Mouse (Mus musculus): ENCODE measurements around the gene Grhl1. TPM values are rescaled to one million over a fixed set of nuclear protein-coding genes. Genes with fewer than 3 reads are reported as not detected.
"Not testable (repeated sequence)": the region's sequence is repeated elsewhere in the genome, so short reads cannot be mapped to it uniquely, and the experiment has no call there.

The Grhl1 gene
- polyA plus RNA-seq, 1 experiment = 0.71 TPM

DNA sequence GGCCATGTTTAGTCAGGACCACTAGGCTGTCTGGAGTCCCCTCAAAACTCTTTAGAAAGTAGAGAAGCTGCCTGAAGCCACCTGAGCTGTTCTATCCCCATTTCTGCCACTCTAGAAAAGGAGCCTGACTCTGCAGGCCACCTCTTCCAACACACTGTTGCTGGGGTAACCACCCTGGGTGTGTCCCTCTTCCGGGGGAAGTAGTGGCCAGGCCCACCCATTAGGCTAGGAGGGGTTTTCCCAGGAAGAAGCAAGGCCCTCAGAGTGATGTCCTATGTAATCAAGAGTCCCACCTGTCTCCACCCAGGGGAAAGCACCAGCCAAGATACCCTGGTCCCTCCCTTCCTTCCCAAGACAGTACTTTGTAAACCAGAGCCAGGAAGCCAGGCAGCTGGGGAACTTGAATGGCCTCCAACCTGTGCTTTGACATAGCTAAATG is 61.7 kb downstream of the Grhl1 start:
- no peak for DNase-seq (ENCODE audit: low read depth, low spot score)
- 22% methylated on average over 1 of the region's 1 CpGs for WGBS

DNA sequence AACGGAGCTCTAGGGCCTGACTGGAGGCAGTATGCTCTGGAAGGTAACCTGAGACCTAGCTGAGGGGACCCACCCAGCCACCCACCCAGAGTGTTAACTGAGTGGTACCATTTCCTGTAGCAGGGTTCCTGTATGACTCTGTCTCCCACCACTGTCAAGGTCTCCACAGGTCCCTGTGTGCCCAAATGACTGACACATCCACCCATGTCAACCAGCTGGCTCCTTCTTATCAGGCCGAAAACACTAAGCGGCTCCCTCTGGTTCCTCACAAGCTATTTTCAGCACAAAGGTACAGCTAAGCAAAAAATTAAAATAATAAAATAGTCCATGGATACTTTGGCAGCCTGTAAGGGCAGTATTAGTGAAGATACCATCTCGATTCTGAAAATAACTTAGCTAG is 62.1 kb downstream of the Grhl1 start:
- WGBS = 72% methylated on average over 4 of the region's 4 CpGs
- no peak for DNase-seq (ENCODE audit: low read depth, low spot score)

DNA sequence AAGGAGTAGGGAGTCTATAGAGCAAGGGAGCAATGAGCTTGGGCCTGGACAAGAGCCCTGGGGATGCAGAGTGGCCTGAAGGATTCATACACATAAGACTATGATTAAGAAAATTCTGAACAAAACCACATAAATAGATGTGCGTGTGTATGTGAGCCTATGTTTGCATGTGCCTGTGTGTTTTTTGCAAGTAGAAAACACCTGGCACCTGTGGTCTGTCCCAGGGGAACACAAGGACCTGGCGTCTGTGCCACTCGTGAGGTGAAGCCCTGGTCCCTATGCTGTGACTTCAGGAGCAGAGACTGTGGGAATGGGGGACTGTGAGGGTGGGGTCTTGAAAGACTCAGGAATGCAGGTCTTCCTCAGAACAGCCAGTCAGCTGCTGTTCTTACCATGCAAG is 62.6 kb downstream of the Grhl1 start:
- 87% methylated on average over 3 of the region's 3 CpGs for WGBS
- no peak for DNase-seq (ENCODE audit: low read depth, low spot score)

DNA sequence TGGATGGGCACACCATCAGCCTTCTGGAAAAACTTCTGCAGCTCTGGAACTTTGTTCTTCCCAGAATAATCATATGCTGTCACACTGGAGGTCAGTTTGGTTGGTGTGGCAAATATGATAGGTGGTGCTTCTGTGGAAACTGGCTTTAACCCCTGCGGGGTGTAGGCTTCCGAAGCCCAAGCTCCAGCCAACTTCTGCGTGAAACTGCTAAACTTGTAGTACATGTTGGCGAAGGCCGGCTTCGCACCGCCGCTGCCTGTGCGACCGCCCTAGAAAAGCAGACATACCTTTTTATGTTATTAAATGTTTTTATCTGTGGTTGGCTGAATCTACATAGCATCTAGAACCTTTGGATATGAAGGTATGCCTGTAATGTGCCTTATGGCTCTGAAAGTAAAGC is 66.7 kb downstream of the Grhl1 start:
- not testable (repeated sequence) for DNase-seq (ENCODE audit: low read depth, low spot score)
- 98% methylated on average over 10 of the region's 10 CpGs for WGBS

DNA sequence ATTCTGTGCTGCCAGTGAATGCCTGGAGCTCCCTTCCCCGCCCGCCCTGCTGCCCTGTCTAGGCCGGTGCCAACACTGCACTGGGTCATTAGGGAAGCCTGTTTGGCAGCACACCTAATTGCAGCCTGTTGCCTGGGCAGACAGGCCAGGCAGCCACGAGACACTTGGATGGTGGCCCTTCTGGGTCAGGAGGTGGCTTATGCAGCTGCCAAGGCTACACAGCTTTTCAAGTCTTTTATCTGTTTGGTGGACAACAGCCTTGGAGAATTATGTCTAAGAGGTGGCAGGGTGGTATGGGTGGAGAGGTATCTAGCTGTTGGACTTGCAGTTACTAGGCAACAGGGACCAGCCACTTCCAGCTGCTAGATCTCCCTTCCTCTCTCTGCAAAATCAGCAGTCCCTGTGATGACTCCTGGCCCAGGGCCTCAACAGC is 70.3 kb downstream of the Grhl1 start:
- DNase-seq (ENCODE audit: low read depth, low spot score) = no peak
- 24% methylated on average over 4 of the region's 4 CpGs for WGBS

DNA sequence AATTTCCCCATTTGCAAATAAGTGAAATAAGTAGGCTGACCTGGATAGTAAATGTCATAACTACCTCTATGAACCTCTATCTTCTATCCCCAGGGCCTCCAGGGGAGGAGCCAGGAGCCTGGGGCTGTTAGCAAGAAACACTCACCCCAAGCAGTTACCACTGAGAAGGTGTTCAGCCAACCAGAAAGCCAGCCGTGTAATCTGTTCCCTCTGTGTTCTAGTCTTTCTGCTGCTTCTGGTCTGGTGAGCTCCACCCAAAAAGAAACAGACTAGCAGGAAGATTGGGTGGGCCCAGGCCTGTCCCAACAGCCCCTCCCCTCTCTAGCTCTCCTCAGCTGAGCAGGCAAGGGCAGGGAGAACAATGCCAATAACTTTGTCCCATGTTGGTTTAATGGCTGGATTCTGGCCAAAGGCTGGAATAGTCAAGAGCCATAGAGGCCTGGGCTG is 72.1 kb downstream of the Grhl1 start:
- DNase-seq (ENCODE audit: low read depth, low spot score) = no peak
- 18% methylated on average over 1 of the region's 1 CpGs for WGBS

DNA sequence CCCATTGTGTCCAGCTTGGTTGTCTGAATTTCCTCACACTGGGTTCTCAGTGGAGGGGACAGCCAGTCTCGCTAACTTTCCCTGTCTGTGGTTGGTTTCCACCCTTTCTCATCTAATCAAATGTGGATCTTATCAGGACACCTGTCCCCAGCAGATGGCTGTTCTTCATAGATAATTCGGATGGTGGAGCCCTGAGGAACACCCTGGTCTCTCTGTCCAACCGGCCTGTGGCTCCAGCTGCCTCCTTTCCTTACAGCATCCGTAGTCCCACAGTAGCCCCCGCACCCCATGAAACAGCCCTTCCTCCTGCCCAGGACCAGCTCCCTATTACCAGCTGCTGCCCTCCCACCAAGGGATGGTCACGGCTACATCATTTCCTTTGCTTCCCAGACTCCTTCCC is 73.8 kb downstream of the Grhl1 start:
- WGBS = 87% methylated on average over 6 of the region's 6 CpGs
- no peak for DNase-seq (ENCODE audit: low read depth, low spot score)

DNA sequence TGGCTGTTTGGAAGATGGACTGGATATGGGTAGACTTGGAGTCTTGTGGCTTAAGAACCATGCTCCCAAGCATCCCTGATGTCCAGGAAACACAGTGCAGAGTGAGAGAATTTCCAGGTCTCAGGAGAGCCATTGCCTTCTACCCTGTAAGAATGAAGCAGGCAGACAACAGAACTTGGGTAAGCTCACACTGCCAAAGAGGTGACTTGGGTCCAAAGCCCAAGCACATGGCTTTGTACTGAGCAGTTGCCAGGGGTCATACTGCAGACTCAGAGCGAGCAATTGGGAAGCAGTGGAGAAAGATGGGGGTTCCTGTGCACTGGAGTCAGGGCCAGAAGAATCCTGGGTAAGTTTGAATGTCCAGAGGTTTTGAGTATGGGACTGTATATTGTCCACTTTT is 76.0 kb downstream of the Grhl1 start:
- DNase-seq (ENCODE audit: low read depth, low spot score) = no peak
- 84% methylated on average over 1 of the region's 1 CpGs for WGBS

DNA sequence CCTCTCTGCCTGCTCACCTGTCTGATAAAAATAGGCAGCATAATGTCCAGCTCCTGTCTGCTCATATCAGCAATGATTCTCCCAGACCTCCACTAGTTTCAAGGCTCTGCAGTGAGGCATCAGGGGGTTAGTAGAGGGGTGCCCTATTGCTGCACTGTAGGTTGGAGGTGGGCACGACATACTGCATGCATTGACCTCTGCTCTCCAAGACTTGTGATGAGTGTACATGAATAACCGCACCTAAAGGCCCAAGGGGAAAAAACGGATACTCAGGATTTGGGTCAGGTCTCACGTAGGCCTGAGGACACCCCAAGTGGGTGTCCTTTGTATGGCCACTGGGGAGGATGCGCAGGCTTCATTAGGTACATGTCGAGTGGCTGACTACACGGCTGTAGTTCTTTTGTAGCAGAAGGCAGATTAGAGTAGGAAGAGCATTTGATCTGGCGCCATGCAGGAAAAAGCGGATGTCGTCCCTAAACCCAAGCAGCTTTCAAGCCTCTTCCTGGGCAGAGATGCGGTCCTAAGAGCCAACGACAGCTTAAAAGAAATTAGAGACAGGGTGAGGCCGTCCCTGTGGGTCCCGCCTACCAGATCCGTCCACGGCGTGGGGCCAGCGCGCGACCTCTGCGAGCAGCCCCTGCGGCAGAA is 78.5 kb downstream of the Grhl1 start:
- DNase-seq (ENCODE audit: low read depth, low spot score) = no peak
- 10% methylated on average over 22 of the region's 22 CpGs for WGBS

DNA sequence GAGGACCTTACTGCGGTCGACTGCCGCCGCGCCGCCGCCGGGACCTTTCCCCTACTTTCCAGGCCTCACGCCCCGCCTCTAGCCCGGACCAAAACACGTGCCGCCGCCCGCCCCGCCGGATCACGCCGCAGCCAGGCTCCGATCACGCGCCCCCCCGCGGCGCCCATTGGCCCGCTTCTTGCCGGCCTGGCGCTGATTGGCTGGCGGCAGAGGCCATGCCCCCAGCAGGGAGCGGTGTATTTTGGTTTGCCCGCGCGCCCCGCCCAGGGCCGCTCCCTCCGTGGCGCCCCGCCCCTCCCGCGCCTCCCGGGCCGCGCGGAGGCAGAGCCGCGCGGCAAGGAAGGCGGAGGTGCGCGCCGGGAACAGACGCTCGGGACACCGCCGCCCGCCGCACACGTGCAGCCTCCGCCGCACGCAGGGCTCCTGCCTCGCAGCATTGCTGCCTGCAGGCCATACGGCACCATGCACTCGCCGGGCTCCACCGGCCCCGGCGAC is 79.0 kb downstream of the Grhl1 start, which contains the start of gene Klf11:
Klf11 (plus strand) TSS at position 212 of the 495 bp plus-strand sequence.
- DNase-seq (ENCODE audit: low read depth, low spot score) = peak; percentile 75
- WGBS = under 1% methylated on average over 68 of the region's 68 CpGs

DNA sequence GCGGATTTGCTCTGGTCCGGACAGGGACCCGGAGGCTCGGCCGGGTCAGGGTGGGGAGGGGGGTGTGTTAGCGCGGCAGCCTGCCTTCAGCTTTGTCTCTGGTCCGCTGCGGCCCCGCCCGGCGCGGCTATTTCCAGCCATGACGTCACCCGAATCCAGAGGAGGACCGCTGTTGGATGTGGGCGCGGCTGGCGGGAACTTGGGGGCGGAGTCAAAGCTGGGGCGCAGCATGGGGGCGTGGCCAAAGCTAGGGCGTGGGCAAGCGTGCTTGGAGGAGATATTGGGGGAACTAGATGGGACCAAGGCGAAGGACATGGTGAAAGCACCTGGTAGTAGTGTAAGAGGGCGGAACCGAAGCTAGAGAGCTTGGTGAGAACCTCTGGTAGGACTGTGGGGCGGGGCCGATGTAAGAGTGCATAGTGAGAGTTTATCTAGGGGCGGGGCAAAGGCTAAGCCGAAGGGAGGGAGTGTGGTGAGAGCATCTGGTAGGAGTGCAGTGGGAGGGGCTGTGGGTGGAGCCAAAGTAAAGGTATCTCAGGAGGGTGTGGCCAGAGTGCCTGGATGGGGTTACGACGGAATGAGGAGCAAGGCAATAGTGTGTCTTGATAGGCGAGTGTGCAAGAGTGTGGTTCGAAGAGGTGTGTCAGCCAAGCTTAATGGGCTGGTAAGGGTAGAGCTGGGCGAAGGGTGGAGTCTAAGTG is 79.7 kb downstream of the Grhl1 start:
- DNase-seq (ENCODE audit: low read depth, low spot score) = peak; percentile 87
- WGBS = 1% methylated on average over 36 of the region's 36 CpGs

DNA sequence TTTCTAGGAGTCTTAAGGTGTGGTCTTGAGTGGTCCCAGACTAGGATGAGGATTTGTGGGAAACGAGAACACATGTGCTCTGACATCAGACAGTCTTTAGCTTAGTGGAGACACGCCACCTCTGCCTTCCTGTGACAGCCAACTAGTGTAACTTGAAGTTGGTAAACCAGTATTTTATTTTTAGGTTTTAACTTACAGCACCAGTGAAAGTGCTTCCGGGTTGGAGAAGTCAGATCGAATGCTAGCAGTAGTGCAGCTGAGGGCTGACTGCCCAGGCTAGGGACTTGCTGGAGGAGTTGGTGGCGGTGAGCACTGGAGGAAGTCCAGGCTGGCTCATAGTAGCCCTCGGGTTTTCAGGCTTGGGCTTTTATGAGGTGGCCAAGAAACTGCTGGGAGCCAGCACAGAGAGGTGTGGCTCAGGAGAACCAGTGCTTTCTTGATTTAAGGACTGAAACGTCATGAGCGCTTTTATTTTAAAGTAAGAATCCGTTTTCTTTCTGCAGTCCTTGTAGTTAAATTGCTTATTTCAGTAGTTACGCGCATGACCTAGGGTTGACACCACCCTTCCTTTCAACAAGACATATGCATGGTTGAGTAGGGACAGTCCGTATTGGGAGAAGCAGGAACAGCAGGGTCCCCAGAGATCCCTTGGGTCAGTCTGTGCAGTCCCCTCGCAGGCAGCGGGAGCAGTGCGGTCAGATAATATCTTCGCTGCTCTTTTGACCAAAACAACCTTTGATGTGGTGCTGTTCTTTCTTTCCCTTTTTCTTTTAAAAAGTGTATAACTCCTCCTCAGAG is 82.2 kb downstream of the Grhl1 start:
- DNase-seq (ENCODE audit: low read depth, low spot score) = no peak
- 80% methylated on average over 16 of the region's 16 CpGs for WGBS

DNA sequence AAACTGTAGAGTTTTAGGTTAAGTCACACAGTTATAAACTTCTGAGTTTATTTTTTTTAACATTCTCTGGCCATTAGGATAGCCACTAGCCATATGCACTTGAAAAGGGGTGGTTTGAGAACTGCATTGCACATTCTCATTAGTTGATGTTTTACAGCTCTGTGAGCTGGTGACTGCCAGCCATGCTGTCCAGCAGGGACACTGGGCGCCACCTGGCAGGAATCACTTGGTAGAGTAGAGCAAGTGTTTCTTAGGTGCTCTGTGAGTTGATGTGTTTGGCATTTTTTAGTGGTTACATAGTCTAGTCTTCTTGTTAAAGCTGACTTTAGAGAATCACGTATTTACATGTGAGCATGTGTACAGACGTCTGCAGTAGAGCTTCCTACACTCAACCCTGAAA is 84.4 kb downstream of the Grhl1 start:
- whole genome bisulfite sequencing = 64% methylated on average over 3 of the region's 3 CpGs
- no peak for DNase-seq (ENCODE audit: low read depth, low spot score)

DNA sequence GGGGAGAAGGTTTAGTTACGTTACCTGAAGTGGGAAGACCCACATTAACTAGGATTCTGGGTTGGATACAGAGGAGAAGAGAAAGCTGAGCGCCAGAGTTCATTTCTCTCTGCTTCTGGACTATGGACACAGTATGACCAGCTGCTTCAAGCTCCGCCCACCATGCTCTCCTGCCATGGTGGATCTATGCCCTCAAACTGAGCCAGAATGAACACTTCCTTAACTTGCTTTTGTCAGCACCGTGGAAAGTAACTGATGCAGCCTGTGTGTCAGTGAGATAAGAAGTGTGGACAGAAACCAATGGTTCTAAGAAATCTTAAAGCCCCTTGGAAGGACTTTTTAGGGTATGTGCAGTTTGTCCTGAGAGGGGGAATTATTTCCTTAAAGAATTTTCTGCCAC is 86.9 kb downstream of the Grhl1 start:
- no peak for DNase-seq (ENCODE audit: low read depth, low spot score)
- 78% methylated on average over 4 of the region's 4 CpGs for WGBS

DNA sequence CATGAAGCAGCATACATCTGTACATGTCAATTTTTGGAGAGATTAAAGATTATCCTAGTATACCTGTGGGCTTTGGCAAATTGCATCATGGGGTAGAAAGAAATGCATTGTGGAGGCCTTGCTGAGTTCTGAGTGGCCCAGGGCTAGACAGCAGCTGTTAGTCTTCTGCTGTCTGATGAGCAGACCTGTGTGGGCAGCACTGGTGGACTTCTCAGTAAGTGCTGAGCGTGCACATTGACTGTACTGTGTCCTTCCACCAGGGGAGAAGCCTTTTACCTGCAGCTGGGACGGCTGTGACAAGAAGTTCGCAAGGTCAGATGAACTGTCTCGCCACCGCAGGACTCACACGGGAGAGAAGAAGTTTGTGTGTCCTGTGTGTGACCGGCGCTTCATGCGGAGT is 87.8 kb downstream of the Grhl1 start:
- 91% methylated on average over 9 of the region's 9 CpGs for WGBS
- no peak for DNase-seq (ENCODE audit: low read depth, low spot score)

DNA sequence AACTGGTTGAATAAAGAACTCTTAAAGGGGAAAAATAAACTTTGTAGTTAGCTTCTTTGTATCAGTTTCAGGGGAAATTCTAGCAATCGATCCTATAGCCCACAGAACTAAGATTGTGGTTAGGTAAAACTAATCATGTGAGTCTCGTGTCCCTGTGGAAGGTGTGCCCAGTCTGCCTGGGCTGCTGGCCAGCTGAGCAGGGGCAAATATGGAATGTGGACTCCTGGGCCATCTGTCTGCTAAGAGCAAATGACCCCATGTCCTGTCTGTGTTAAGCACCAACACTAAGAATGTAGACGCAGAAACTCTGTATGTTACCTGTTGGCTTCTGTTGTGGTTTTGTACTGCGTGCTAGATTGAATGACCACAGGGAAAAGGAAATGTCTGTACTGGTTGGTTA is 89.0 kb downstream of the Grhl1 start:
- WGBS = 58% methylated on average over 4 of the region's 4 CpGs
- DNase-seq (ENCODE audit: low read depth, low spot score) = no peak

DNA sequence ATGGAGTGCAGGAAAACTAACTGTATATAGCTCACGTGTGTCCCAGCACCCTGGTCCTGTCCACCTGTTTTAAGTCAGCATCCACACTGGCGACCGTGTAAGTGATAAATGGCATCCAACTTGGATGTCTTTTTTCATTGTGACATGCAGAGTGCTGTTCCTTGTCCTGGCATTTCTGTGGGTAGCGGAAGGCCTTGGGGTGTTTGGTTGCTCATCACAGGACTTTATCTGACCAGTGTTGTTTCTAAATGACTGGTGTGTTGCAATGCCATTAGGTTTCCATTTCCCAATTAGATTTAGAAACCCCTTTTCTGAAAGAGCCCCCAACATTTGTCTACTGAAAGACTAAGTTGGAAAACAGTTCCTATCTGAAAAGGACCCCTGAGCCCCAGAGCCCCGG is 90.0 kb downstream of the Grhl1 start:
- WGBS = 89% methylated on average over 5 of the region's 5 CpGs
- DNase-seq (ENCODE audit: low read depth, low spot score) = no peak
